Mouse (Mus musculus) stomach, embryonic 16.5 days (tissue): Measurements from ENCODE around the gene Utrn. TPM values are rescaled to one million over a fixed set of nuclear protein-coding genes. Genes with fewer than 3 reads are reported as not detected.
A peak's percentile ranks its signal among the peaks of the same experiment; 100 is the strongest.

ENCODE experiments used
- ATAC-seq: fragments of 200-750 bp; cut with Nextera tagmentation; 2 replicates; pipeline ENCODE4 v1.8.0; 2017; ENCODE audit warnings: moderate number of reproducible peaks, moderate TSS enrichment; ENCODE audit not compliant: insufficient read depth, low FRiP score
- H3K27ac ChIP-seq: fragments of 300-500 bp; sonication (generic); 2 replicates; pipeline ENCODE4 v1.5.1; 2014; ENCODE audit warnings: low read length
- H3K27me3 ChIP-seq: fragments of 300-500 bp; sonication (generic); 2 replicates; pipeline ENCODE4 v1.6.1; 2014; ENCODE audit warnings: low read length, control low read depth, mixed read lengths; ENCODE audit not compliant: control insufficient read depth, insufficient read depth
- H3K36me3 ChIP-seq: fragments of 300-500 bp; sonication (generic); 2 replicates; pipeline ENCODE4 v1.6.1; 2014; ENCODE audit warnings: low read length; ENCODE audit not compliant: control insufficient read depth, insufficient read depth
- H3K4me1 ChIP-seq: fragments of 300-500 bp; sonication (generic); 2 replicates; pipeline ENCODE4 v1.6.1; 2014; ENCODE audit warnings: low read length, control low read depth, mixed read lengths; ENCODE audit not compliant: control insufficient read depth, insufficient read depth
- H3K4me2 ChIP-seq: fragments of 300-500 bp; sonication (generic); 2 replicates; pipeline ENCODE4 v1.6.1; 2014; ENCODE audit warnings: low read depth, low read length, mixed read lengths
- H3K4me3 ChIP-seq: fragments of 300-500 bp; sonication (generic); replicated peaks from 2 replicates; pipeline ENCODE4 v1.5.1; 2014; ENCODE audit warnings: mild to moderate bottlenecking, low read length
- H3K9ac ChIP-seq: fragments of 300-500 bp; sonication (generic); 2 replicates; pipeline ENCODE4 v1.6.1; 2014; ENCODE audit warnings: low read length
- H3K9me3 ChIP-seq: fragments of 300-500 bp; sonication (generic); replicated peaks from 2 replicates; pipeline ENCODE4 v1.6.1; 2016; ENCODE audit warnings: low read length, control low read depth; ENCODE audit not compliant: control insufficient read depth
- WGBS: fragments of 180-500 bp; shearing (Covaris S2); extraction: QIAGEN DNeasy Blood & Tissue Kit; methylation state at CpG from one replicate; pipeline ENCODE4 v1.1.7; 2014; 5-methylcytosine and 5-hydroxymethylcytosine counted together
- polyA plus RNA-seq: library from polyadenylated mRNA; unstranded; fragments of >200 nt; fragmentation: Nextera tagmentation; extraction: Ambion mirVana; gene quantifications from 2 replicates; pipeline ENCODE4 v1.2.1, GENCODE M21; 2015

Gene Utrn
- polyA plus RNA-seq, 1 experiment from 2014 or later = 72.0 TPM

- H3K4me1 ChIP-seq = no peaks in the 10 kb centered on the region
- no peaks in the 10 kb centered on the region for H3K27me3 ChIP-seq
- peak; percentile 66 for ATAC-seq
- no peaks in the 10 kb centered on the region for H3K9me3 ChIP-seq
- H3K4me3 ChIP-seq = no peak overlapping the region
- H3K4me2 ChIP-seq = peak overlapping the region; percentile 16; the same call in 1 of the 2 replicates
- H3K36me3 ChIP-seq = no peaks in the 10 kb centered on the region
- H3K9ac ChIP-seq = no peak overlapping the region
- no peak overlapping the region for H3K27ac ChIP-seq
- 14% methylated on average over 14 of the region's 14 CpGs for WGBS
These were observed 9.6 kb upstream of the Utrn start for GRCm38 (mm10) chr10:12878661-12879312.

GRCm38 (mm10) chr10:12876426-12876825 lies 7.3 kb upstream of the Utrn start:
- H3K9me3 ChIP-seq = no peaks in the 10 kb centered on the region
- no peak overlapping the region for H3K4me2 ChIP-seq
- no peaks in the 10 kb centered on the region for H3K27me3 ChIP-seq
- no peak overlapping the region for H3K9ac ChIP-seq
- no peak overlapping the region for H3K27ac ChIP-seq
- H3K36me3 ChIP-seq = no peaks in the 10 kb centered on the region
- ATAC-seq = no peak
- no peak overlapping the region for H3K4me3 ChIP-seq
- WGBS = 66% methylated on average over 3 of the region's 3 CpGs
- H3K4me1 ChIP-seq = no peaks in the 10 kb centered on the region

- ATAC-seq = no peak
- H3K4me3 ChIP-seq = no peak overlapping the region
- no peaks in the 10 kb centered on the region for H3K4me1 ChIP-seq
- H3K9me3 ChIP-seq = no peaks in the 10 kb centered on the region
- H3K9ac ChIP-seq = no peak overlapping the region
- H3K27me3 ChIP-seq = no peaks in the 10 kb centered on the region
- H3K27ac ChIP-seq = no peak overlapping the region
- H3K4me2 ChIP-seq = no peak overlapping the region
- 88% methylated on average over 4 of the region's 4 CpGs for WGBS
- H3K36me3 ChIP-seq = no peaks in the 10 kb centered on the region
These were observed 6.2 kb upstream of the Utrn start for GRCm38 (mm10) chr10:12875410-12875809.

- Histone ChIP-seq H3K4me2 (no peak overlapping the region), H3K4me3 (no peak overlapping the region), H3K4me1 (no peaks in the 10 kb centered on the region), H3K9ac (no peak overlapping the region), H3K9me3 (no peaks in the 10 kb centered on the region), H3K27ac (no peak overlapping the region), H3K27me3 (no peaks in the 10 kb centered on the region), H3K36me3 (no peaks in the 10 kb centered on the region)
- ATAC-seq = no peak
- 68% methylated on average over 8 of the region's 8 CpGs for WGBS
These were observed 5.6 kb upstream of the Utrn start for GRCm38 (mm10) chr10:12874577-12875277.

- peaks cover 13% of the 10 kb centered on the region for H3K4me1 ChIP-seq
- 17% methylated on average over 1 of the region's 1 CpGs for WGBS
- H3K9ac ChIP-seq = no peak overlapping the region
- no peak overlapping the region for H3K27ac ChIP-seq
- no peaks in the 10 kb centered on the region for H3K27me3 ChIP-seq
- H3K4me3 ChIP-seq = peak overlapping the region; percentile 66
- H3K36me3 ChIP-seq = no peaks in the 10 kb centered on the region
- peak overlapping the region; percentile 55; the same call in 1 of the 2 replicates for H3K4me2 ChIP-seq
- no peaks in the 10 kb centered on the region for H3K9me3 ChIP-seq
- ATAC-seq = no peak
These were observed 681 bp upstream of the Utrn start for GRCm38 (mm10) chr10:12869846-12870245.

- H3K4me1 ChIP-seq = peaks cover 13% of the 10 kb centered on the region
- H3K27ac ChIP-seq = peak overlapping the region; percentile 89
- no peaks in the 10 kb centered on the region for H3K27me3 ChIP-seq
- H3K9ac ChIP-seq = peak overlapping the region; percentile 97
- no peaks in the 10 kb centered on the region for H3K36me3 ChIP-seq
- H3K9me3 ChIP-seq = no peaks in the 10 kb centered on the region
- ATAC-seq = peak; percentile 88
- under 1% methylated on average over 41 of the region's 41 CpGs for WGBS
- peak overlapping the region; percentile 66 for H3K4me3 ChIP-seq
- H3K4me2 ChIP-seq = peak overlapping the region; percentile 55
These were observed 756 bp downstream of the Utrn start for GRCm38 (mm10) chr10:12868189-12869028.

GRCm38 (mm10) chr10:12867733-12868188 lies 1.4 kb downstream of the Utrn start:
- H3K4me2 ChIP-seq = peak overlapping the region; percentile 55
- H3K9ac ChIP-seq = peak overlapping the region; percentile 97
- no peak for ATAC-seq
- no peaks in the 10 kb centered on the region for H3K9me3 ChIP-seq
- H3K4me1 ChIP-seq = peaks cover 13% of the 10 kb centered on the region
- H3K27me3 ChIP-seq = no peaks in the 10 kb centered on the region
- H3K36me3 ChIP-seq = no peaks in the 10 kb centered on the region
- whole genome bisulfite sequencing = 0% methylated on average over 12 of the region's 12 CpGs
- peak overlapping the region; percentile 89 for H3K27ac ChIP-seq
- H3K4me3 ChIP-seq = peak overlapping the region; percentile 66

GRCm38 (mm10) chr10:12866971-12867732 lies 2.0 kb downstream of the Utrn start:
- peaks cover 13% of the 10 kb centered on the region for H3K4me1 ChIP-seq
- H3K4me3 ChIP-seq = peak overlapping the region; percentile 66
- no peak for ATAC-seq
- peak overlapping the region; percentile 55 for H3K4me2 ChIP-seq
- 4% methylated on average over 28 of the region's 28 CpGs for WGBS
- no peaks in the 10 kb centered on the region for H3K9me3 ChIP-seq
- peak overlapping the region; percentile 89 for H3K27ac ChIP-seq
- no peaks in the 10 kb centered on the region for H3K36me3 ChIP-seq
- H3K9ac ChIP-seq = peak overlapping the region; percentile 97
- H3K27me3 ChIP-seq = no peaks in the 10 kb centered on the region
